Mouse (Mus musculus) c-Kit-positive CD71-negative TER-119-negative erythroid progenitor cells, embryonic 14.5 days (primary cell): ENCODE measurements at regions not wholly inside any gene's neighbourhood (a gene's known extent, or its start where the extent isn't known, plus 50 kb on each side); places are given as distances from the start of the nearest gene placed in this dataset.
A peak's percentile ranks its signal among the peaks of the same experiment; 100 is the strongest.

Experiments
- DNase-seq: peaks from one replicate; pipeline ENCODE4 v3.0.0-alpha.2; 2013; ENCODE audit warnings: low read depth

GRCm38 (mm10) chr15:85634322-85635141 lies 52.3 kb upstream of the Wnt7b start:
- DNase-seq: peak; percentile 94

- DNase-seq: no peak
These were observed 53.2 kb upstream of the Wnt7b start for GRCm38 (mm10) chr15:85635425-85635824.

- DNase-seq: no peak
These were observed 57.3 kb upstream of the Wnt7b start for GRCm38 (mm10) chr15:85639566-85639965.

- no peak for DNase-seq
These were observed 59.1 kb upstream of the Wnt7b start for GRCm38 (mm10) chr15:85641120-85642080.

GRCm38 (mm10) chr15:85645396-85645795 lies 63.1 kb upstream of the Wnt7b start:
- DNase-seq: no peak

- no peak for DNase-seq
These were observed 63.8 kb upstream of the Wnt7b start for GRCm38 (mm10) chr15:85645971-85646638.

- DNase-seq: no peak
These were observed 64.5 kb upstream of the Wnt7b start for GRCm38 (mm10) chr15:85646639-85647277.

GRCm38 (mm10) chr15:85647593-85647992 lies 65.3 kb upstream of the Wnt7b start:
- no peak for DNase-seq

GRCm38 (mm10) chr15:85650241-85650640 lies 68.0 kb upstream of the Wnt7b start:
- no peak for DNase-seq

DNA sequence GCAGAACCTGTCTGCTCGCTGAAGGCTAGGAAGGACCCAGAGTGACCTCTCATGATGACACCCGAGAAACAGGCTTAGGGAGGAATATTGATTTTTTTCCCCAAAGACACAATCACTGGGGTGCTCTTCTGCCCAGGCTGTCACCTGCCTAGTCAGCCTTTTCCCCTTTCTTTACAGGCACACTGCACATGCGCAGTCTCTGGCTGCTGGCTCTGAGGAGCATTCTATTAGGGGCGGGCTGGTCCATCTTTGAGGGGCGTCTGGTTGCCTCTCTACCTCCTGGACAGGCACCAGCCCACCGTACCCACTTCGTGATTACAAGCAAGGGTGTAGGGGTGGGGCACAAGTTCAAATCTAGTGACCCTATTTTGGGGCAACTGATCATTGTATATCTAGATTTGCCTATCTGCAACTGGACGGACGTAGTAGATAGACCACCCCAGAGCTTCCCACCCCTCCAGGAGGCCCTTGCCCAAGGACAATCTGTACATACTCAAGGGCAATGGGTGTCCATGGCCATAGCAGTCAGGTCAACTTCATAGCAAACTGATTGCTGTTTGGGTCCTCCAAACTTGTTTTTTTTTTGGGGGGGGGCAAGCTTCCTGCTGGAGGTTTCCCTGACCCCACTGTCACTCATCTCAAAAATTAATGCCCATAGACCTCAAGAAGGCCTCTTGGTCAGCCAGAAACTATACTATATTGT lies 69.6 kb upstream of the Wnt7b start:
- DNase-seq: no peak

GRCm38 (mm10) chr15:85652431-85652830 lies 70.2 kb upstream of the Wnt7b start:
- DNase-seq: no peak

DNA sequence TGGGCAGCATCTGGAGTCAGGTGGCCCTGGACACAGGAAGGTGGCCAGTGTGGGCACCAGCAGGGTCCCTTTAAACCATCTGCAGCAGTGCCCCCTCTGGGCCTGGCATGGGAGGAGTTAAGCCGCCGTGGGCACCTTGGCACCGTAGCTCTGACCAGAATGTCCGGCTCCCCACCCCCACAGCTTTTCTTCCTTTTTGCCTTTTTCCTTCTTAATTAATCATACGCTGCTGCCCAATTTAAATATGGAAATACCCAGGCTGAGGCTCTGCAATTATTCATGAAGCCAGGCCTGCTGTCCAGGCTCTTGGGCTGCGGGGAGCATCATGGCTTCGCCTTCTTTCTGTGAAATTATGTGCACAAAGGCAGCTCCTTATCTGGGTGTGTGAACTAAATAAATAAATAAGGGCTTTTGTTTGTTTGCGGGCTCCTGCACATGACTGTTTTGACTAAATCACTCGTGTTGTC lies 70.6 kb upstream of the Wnt7b start:
- DNase-seq: no peak

DNA sequence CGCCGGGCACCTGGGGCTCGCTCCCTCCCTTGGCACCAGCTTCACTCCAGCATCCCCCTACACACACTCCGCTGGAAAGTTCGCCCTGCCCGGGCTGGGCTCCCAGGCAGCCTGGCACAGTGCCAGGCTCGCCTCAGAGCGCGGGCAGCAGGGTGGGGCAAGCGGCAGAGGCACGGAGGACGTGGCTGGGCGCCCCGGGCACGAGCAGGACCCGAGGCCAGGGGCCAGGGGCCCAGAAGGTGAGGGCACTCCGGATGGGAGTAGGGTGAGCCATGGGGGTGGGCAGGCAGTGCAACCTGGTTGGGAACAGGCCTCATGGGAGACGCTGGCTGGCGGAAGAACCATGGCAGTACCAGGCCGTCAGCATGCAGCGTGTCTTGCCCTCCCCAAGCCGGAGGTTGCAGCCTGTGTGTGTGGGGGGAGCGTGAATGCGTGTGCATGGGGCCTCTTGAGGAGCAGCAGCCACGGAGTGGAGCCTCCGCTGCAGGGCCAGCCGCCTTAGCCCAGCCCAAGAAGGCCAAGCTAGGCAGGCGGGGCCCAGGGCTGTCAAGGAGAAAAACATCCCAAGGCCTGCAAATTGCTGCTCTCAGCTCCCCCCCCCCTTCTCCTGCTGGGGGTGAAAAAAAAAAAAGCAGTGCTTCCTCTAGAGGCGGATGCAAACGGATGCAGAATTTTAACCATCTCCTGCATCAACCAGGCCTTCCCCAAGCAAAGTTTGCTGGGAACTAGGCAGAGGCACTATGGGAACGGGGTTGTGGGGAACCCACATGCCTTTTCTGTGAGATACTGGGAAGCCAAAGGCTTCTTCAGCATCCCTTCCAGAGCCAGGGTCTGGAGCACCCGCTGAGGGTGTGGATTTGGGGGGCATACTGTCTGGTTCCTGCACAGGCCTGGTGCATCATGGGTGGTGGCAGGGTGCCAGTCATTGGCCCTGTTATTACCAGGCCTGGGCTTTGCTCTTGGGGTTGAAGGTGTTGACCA lies 71.4 kb upstream of the Wnt7b start:
- no peak for DNase-seq

GRCm38 (mm10) chr15:85654791-85655190 lies 72.5 kb upstream of the Wnt7b start:
- DNase-seq: no peak

DNA sequence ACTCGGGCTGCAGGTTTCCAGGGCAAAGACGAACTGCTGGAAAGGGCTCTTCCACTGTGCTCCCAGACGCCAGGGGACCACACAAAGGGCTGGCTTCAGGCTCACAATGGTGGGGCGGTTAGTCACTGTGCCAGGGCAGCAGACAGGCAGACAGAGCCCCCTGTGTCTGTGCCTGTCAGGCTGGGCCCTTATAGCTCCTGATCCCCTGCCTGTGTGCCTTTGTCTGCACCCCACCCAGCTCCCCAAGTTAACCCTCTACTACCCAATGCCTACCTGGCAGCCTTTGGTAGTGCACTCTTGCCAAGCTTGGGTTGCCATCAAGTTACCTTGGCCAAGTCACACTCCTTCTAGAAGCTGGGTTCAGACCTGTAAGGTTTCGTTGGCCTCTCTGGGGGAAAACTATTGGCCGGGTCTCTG lies 73.5 kb upstream of the Wnt7b start:
- DNase-seq: no peak

- DNase-seq: no peak
These were observed 74.6 kb upstream of the Wnt7b start for GRCm38 (mm10) chr15:85656852-85657251.

DNA sequence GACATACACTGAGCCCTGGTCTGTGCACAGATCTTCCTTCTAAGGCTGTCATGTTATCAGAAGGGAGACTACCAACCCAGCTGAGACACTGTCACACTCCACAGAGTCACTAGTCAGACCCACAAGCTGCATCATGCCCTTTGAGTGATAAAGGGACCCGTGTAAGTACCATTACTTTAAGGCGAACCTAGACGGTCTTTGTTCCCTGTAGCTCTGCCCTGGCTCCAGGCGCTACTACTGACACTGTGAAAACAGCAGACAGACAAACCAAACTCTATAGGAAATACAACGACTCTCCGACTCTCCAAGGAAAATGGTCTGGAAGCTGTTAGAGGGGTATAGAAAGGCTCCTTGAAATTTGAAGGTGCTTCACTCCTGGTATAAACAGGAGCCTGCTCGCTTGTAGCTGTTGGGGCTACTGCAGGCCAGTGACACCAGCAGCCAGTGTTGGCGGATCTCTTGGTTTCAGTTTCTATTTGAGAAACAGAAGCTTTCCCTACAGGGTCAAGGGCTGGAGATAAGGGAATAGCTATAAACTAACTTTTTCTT lies 75.2 kb upstream of the Wnt7b start:
- DNase-seq: no peak

DNA sequence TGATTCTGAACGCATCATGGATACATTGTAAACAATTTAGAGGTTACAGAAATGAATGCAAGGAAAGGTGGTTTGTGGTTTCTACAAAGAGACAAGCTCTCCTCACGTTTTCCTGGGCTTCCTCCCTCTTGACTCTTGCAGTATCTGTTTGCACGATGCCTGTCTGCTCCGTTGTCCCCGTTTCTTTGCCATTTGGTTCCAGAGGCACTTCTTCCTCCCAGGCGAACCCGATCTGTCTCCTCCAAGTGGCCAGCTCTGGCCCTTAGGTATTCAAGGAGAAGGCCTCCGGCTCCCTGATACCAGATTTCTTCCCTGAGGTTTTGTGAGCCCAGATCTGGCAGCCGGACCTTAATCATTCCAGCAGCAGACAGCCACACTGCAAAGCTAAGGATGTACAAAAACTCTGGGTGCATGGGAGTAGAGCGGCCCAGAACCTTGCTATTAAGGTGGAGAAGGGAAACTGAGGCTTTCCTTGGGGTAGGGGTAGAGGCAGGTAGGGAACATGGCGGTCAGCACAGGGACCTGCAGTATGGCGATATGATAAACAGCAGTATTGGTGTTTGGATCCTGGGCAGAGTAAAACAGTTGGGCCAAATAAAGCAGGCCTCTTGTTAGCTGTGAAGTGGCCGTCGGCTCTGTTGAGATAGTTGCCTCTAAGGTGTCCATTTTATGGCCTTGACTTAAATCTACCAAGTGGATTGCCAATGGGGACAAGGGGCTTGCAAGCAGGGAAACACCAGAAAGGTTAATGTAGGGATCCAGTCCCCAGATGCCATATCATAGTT lies 76.0 kb upstream of the Wnt7b start:
- DNase-seq: no peak
